Mouse (Mus musculus) bone marrow macrophage, adult 2 months (primary cell): ENCODE measurements around the gene Map3k12. TPM values are rescaled to one million over a fixed set of nuclear protein-coding genes. Genes with fewer than 3 reads are reported as not detected.
A peak's percentile ranks its signal among the peaks of the same experiment; 100 is the strongest.

Experiments
- H3K27ac ChIP-seq: 2 replicates; pipeline ENCODE4 v1.5.1; 2012; ENCODE audit warnings: low read depth, low read length; ENCODE audit not compliant: insufficient read depth
- H3K4me1 ChIP-seq: 2 replicates; pipeline ENCODE4 v1.6.1; 2012; ENCODE audit warnings: low read length; ENCODE audit not compliant: control insufficient read depth, insufficient read depth
- H3K4me3 ChIP-seq: 2 replicates; pipeline ENCODE4 v1.5.1; 2012; ENCODE audit warnings: mild to moderate bottlenecking, low read length, moderate library complexity; ENCODE audit not compliant: insufficient read depth
- CTCF ChIP-seq: IDR thresholded peaks from 2 replicates; pipeline ENCODE4 v1.5.1; 2012; ENCODE audit warnings: low read depth, mild to moderate bottlenecking, low read length, moderate library complexity
- POLR2A ChIP-seq: IDR thresholded peaks from 2 replicates; pipeline ENCODE4 v1.6.1; 2012; ENCODE audit warnings: mild to moderate bottlenecking, low read depth, low read length, borderline replicate concordance
- polyA plus RNA-seq: library from polyadenylated mRNA; stranded (reverse); fragments of >200 nt; gene quantifications from 2 replicates; pipeline ENCODE4 v1.2.4, GENCODE M21; 2012; ENCODE audit not compliant: missing spikeins, insufficient read depth, insufficient read length

Gene Map3k12
- polyA plus RNA-seq, 1 experiment, result 17.4 TPM

DNA sequence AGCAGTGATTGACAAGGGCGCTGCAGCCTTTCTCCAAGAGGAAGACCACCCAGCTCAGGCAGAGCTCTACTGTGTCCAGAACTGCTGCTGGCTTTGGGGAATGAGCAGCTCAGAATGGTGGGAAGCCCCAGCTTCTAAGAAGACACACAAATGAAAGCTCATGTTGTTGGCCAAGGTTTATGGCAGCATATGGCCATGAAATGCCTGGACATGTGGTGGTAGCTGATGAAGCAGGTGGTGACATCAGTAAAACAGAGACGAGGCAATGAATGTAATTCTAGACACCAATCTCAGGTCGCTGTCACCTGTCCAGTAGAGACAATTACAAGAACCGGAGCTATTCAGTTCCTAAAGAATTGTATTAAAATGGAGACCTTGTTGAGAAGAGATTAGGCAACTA lies 27.9 kb upstream of the Map3k12 start:
- no peak for TF ChIP-seq POLR2A
- no peak for TF ChIP-seq CTCF
- Histone ChIP-seq H3K4me1 (no peaks in the 10 kb centered on the region), H3K4me3 (no peak overlapping the region), H3K27ac (no peak overlapping the region)

GRCm38 (mm10) chr15:102533926-102534325 lies 17.1 kb upstream of the Map3k12 start:
- TF ChIP-seq CTCF, result no peak
- no peak for TF ChIP-seq POLR2A
- H3K4me1 ChIP-seq, result peaks cover 2% of the 10 kb centered on the region; the same call in 1 of the 2 replicates
- H3K4me3 ChIP-seq, result no peak overlapping the region
- H3K27ac ChIP-seq, result no peak overlapping the region

DNA sequence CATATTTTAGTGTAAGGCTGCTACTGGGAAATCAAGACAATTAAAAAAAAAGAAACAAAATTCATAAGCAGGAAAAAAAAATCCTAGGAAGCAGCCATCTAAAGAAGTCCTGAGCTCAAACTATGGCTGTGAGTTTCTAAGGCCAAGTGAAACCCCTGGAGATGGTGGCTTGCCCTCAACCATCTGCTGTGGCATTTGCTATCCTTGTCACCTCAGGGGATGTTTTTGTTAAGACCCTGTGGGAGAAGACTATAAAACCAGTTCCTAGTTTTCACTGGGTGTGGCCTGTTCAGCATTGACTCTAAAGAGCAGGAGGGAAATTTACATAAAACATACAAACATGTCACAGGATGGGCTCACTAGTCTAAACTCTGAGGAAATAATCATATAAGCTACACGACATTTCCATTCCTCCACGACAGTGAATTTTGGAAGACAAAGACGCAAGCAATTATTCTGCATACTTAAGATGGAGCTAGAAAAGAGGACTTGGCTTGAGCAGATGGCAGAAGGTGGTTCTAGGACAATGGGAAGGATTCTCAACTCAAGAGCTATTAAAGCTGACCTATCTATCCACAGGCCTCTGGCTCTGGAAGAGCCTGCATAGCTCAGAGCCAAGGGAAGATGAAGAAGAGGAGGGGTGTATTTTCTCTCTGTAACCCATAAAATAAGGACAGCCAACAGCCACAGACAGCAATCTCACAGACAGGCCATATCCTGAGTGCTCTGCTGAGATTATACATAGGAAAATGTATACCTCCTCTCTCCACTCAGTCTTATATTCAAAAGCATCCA lies 15.4 kb upstream of the Map3k12 start:
- TF ChIP-seq POLR2A (no peak), CTCF (no peak)
- Histone ChIP-seq H3K27ac (no peak overlapping the region), H3K4me3 (no peak overlapping the region)

DNA sequence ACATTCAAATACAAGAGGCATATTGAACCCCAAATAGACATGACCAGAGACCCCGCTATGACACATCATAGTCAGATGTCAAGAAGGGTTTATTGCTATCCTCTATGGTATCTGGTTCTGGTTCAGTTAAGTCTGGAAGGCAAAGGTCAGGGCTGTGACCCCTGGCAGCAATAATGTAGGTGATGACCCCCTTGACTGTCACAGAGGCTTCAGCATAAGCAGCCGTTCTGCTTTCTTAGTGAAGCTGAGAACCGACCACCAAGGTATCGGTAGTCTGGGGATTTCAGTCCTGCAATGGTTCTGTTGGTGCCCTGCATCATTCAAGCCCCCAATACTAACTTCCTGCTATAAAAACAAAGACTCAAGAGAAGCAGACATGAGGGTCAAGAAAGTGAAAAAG lies 14.7 kb upstream of the Map3k12 start:
- H3K4me3 ChIP-seq, result no peak overlapping the region
- TF ChIP-seq POLR2A (no peak), CTCF (no peak)
- H3K4me1 ChIP-seq, result peaks cover 2% of the 10 kb centered on the region; the same call in 1 of the 2 replicates
- no peak overlapping the region for H3K27ac ChIP-seq

More for the DNA sequence above, 15.4 kb upstream of the Map3k12 start:
- H3K4me1 ChIP-seq, result peaks cover 2% of the 10 kb centered on the region; the same call in 1 of the 2 replicates

DNA sequence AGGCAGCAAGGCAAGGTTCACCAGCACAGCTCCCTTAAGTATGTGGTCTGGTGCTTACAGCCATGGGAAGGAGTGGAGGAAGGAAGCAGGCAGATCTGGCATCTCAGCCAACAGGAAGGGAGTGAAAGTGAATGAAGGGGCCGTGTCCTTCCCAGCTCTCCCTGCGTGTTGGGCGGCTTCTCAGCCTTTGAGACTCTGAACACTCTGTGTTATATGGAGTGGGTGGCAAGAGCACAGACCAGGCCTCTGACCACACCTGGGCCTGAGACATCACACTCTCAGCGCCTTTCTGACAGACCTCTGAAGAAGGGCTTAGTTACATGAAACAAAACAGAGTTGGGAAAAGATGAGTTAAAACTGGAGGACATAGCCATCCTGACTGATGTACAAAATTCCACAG lies 13.7 kb upstream of the Map3k12 start:
- H3K4me3 ChIP-seq, result no peak overlapping the region
- TF ChIP-seq POLR2A, result no peak
- TF ChIP-seq CTCF, result no peak
- no peak overlapping the region for H3K27ac ChIP-seq
- H3K4me1 ChIP-seq, result peaks cover 2% of the 10 kb centered on the region; the same call in 1 of the 2 replicates

DNA sequence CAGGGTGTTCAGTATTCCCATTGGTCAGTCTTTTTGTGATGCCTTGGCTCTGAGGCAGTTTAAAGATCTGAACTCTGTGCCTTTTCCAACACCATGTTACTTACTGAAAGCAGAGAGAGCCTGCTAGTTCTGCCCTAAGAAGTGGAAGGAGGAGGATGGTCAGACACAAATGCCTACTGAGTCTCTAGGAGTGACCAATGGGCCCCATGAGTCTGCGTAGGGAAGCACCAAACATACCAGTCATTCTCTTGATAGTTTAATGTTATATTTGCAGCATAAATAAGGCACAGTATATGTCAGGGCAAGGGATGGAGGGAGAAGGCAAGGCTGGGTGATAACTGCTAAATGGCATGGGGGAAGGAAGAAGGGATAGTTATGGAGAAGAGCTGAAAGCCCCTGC lies 11.5 kb upstream of the Map3k12 start:
- peaks cover 2% of the 10 kb centered on the region; the same call in 1 of the 2 replicates for H3K4me1 ChIP-seq
- no peak overlapping the region for H3K27ac ChIP-seq
- TF ChIP-seq CTCF, result no peak
- no peak overlapping the region for H3K4me3 ChIP-seq

GRCm38 (mm10) chr15:102527936-102528335 lies 11.1 kb upstream of the Map3k12 start:
- H3K4me3 ChIP-seq, result no peak overlapping the region
- peaks cover 2% of the 10 kb centered on the region; the same call in 1 of the 2 replicates for H3K4me1 ChIP-seq
- H3K27ac ChIP-seq, result no peak overlapping the region
- TF ChIP-seq POLR2A, result no peak
- TF ChIP-seq CTCF, result no peak

DNA sequence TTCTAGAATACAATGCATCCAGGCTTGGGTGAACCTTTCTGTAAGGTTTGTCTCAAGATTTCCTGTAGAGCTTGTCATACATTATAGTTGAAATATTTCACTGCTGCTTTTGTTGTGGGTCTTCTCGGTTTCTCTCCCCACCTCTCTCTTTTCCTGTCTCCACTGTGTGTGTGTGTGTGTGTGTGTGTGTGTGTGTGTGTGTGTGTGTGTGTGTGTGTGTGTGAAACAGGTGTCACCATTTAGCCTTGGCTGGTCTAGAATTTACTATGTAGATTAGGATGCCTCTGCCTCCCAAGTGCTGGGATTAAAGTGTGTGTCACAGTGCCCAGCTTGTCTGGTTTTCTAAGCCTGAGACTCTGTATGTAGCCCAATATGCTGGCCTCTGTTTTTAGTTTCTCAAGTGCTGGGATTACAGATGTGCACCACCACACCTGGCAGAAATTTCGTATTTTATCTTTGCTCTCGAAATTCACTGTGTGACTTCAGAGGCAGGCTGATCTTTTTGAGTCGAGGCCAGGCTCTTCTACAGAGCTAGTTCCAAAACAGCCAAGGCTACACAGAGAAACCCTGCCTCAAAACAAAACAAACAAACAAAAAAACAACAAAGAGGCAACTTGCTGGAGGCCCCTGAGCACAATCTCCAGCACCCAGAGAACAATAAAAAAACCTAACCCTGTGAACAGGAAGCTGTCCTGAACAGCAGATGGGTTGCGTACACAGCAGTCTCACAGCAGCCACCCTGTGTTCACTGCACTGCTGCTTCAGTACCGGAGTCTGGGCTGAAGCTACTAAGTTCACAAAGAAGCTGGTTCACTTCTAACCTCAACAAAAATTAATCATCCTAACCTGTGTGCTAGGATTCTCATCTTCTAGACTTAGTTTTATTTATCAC lies 9.5 kb upstream of the Map3k12 start:
- TF ChIP-seq CTCF, result no peak
- no peak for TF ChIP-seq POLR2A
- Histone ChIP-seq H3K27ac (no peak overlapping the region), H3K4me1 (peaks cover 2% of the 10 kb centered on the region; the same call in 1 of the 2 replicates), H3K4me3 (no peak overlapping the region)

DNA sequence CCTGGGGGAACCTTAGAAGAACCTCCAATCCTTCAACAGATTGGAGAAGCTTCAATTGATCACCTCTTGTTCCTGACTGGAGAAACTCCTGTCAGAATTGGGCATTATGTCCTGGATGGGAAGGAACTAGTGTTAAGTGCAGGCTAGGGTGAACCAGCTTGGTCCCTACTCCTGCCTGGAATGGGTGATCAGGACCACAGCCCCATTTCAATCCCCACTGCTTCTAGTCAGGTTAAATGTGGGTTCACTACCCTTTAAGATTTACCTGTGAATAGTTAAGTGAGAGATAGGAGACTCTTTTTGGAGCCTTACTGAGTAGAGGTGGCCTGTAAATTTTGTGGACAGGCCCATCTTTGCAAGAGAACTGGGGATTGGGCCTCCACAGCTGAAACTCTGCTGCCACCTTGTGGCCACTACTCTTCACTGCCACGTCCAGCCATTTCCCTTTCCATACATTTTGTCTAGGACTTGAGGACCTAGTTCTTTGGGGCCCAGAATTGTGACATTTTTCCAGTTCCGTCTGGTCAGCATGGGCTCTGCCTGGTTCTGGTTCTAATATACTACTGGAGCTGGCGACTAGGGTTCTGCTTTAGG lies 8.1 kb upstream of the Map3k12 start, which contains the start of gene Npff:
Gene Npff, minus strand, starts transcription at position 51 of the 594 bp plus-strand sequence.
- Histone ChIP-seq H3K4me3 (no peak within 1 kb of the TSS), H3K4me1 (peaks cover 10% of the 10 kb centered on the region), H3K27ac (no peak within 1 kb of the TSS)
- TF ChIP-seq CTCF (peak; percentile 92), POLR2A (no peak)
